24 mouse cellular contexts compared by ENCODE assay signal in the genomic region with DNA sequence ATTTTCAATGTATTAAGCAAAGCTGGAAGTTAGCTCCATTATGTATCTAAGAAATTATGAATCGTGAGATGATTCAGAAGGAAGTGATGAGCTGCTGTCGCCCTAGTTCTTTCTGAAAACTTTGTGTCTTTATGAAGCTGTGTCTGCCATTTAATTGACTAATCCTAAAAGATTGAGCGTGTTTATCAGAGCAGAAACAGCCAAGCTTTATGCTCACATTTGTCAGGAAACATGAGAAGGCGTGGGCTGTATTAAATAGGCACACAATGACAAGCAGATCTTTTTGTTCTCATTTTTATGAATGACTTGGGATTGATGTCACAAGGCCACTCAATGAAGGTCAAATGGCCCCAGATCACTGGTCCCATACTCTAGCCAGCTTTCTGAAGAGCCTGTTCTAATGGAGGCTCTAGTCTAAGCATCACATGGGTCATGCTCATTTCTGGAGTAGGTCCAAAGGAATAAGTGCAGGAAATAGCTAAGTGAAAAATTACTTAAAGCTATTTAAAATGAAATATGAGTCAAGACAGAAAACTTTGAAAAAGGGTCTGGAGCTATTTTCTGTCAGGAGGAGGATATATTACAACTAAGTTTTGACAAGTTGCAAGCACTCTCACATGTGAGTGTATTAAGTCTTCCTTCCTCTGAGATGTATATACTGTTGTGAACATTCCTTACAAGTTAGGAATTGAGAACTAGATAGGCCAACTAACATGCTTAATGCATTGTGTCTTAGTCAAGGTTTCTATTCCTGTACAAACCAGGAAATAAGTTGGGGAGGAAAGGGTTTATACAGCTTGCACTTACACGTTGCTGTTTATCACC. TPM values are rescaled to one million over a fixed set of nuclear protein-coding genes. Genes with fewer than 3 reads are reported as not detected.
A peak's percentile ranks its signal among the peaks of the same experiment; 100 is the strongest.
DNase-seq lines count a peak whose midpoint lies in the region; ATAC-seq and TF ChIP-seq lines count a peak whose summit lies in the region.
"Had no signal": no experiment of that assay in that cellular context is flagged by ENCODE, and none has a peak within 500 bp of the region (broad histone marks: within the 10 kb centered on the region; RNA-seq: fewer than 3 reads in every experiment).

No protein-coding gene starts in this region.

- no peak for TF ChIP-seq CTCF in kidney, postnatal 0 days (IDR thresholded peaks at IDR 0.05; ENCODE audit: low read depth)

- no peak overlapping the region for H3K4me2 ChIP-seq in kidney, postnatal 0 days (ENCODE audit: low read length)
- no peak overlapping the region for H3K4me2 ChIP-seq in intestine, embryonic 15.5 days (replicated peaks)
- no peak overlapping the region for H3K4me2 ChIP-seq in stomach, embryonic 16.5 days (ENCODE audit: low read depth, low read length)
- H3K4me2 ChIP-seq: forebrain, embryonic 12.5 days; hindbrain, embryonic 14.5 days; midbrain, embryonic 12.5 days had no signal

- WGBS in kidney, postnatal 0 days, result 52% methylated on average over 5 of the region's 5 CpGs
- 60% methylated on average over 5 of the region's 5 CpGs for WGBS in intestine, embryonic 15.5 days
- WGBS in stomach, embryonic 16.5 days, result 44% methylated on average over 5 of the region's 5 CpGs

- H3K27me3 ChIP-seq in kidney, postnatal 0 days (ENCODE audit: insufficient read depth, low read length), result no peaks in the 10 kb centered on the region
- H3K27me3 ChIP-seq in intestine, embryonic 15.5 days (replicated peaks), result no peaks in the 10 kb centered on the region
- no peaks in the 10 kb centered on the region for H3K27me3 ChIP-seq in stomach, embryonic 16.5 days (ENCODE audit: control insufficient read depth, insufficient read depth, low read length)
- H3K27me3 ChIP-seq: forebrain, embryonic 12.5 days; midbrain, embryonic 12.5 days had no signal

- DNase-seq in embryo, embryonic 11 days, result peak; percentile 8
- DNase-seq in embryo, embryonic 10.5 days (ENCODE audit: low spot score), result no peak
- peak; percentile 81 for DNase-seq in kidney, postnatal 0 days (ENCODE audit: low spot score)
- DNase-seq in kidney, postnatal 25 days, result no peak
- DNase-seq in right cerebral cortex, adult 2 months (ENCODE audit: low spot score in 2 of 2), result no peak
- DNase-seq: adrenal gland, postnatal 14 days; cerebellum, adult 8-10 months; cerebellum, postnatal 36 days; gastrocnemius, adult 2 months; heart, postnatal 4 days; liver; lung, postnatal 10 days had no signal

- no peaks in the 10 kb centered on the region for H3K36me3 ChIP-seq in kidney, postnatal 0 days (ENCODE audit: insufficient read depth, low read length)
- no peaks in the 10 kb centered on the region for H3K36me3 ChIP-seq in intestine, embryonic 15.5 days
- H3K36me3 ChIP-seq in stomach, embryonic 16.5 days (ENCODE audit: control insufficient read depth, insufficient read depth, low read length), result no peaks in the 10 kb centered on the region
- H3K36me3 ChIP-seq: forebrain, embryonic 12.5 days; heart, embryonic 10.5 days; limb, embryonic 10.5 days; midbrain, embryonic 12.5 days had no signal

- H3K27ac ChIP-seq in kidney, postnatal 0 days, result 0 out of 2 replicates have a peak overlapping the region, but pooled peaks have one; percentile 10
- no peak overlapping the region for H3K27ac ChIP-seq in intestine, embryonic 15.5 days
- no peak overlapping the region; the same call in 1 of the 2 replicates for H3K27ac ChIP-seq in stomach, embryonic 16.5 days (ENCODE audit: low read length)
- H3K27ac ChIP-seq: forebrain, embryonic 12.5 days; gastrocnemius, adult 2 months; heart, embryonic 10.5 days; hindbrain, embryonic 14.5 days; left cerebral cortex, adult 2 months; limb, embryonic 10.5 days; midbrain, embryonic 12.5 days had no signal

- H3K4me3 ChIP-seq in kidney, postnatal 0 days (replicated peaks; ENCODE audit: low read depth, low read length), result no peak overlapping the region
- H3K4me3 ChIP-seq in intestine, embryonic 15.5 days (replicated peaks), result no peak overlapping the region
- no peak overlapping the region for H3K4me3 ChIP-seq in stomach, embryonic 16.5 days (replicated peaks; ENCODE audit: low read length)
- H3K4me3 ChIP-seq: erythroblast, embryonic 14.5 days; forebrain, embryonic 12.5 days; gastrocnemius, adult 2 months; heart, embryonic 10.5 days; left cerebral cortex, adult 2 months; limb, embryonic 10.5 days; midbrain, embryonic 12.5 days had no signal

- H3K9ac ChIP-seq in kidney, postnatal 0 days (ENCODE audit: low read depth, low read length), result no peak overlapping the region
- no peak overlapping the region for H3K9ac ChIP-seq in intestine, embryonic 15.5 days
- no peak overlapping the region for H3K9ac ChIP-seq in stomach, embryonic 16.5 days (ENCODE audit: low read length)
- H3K9ac ChIP-seq: forebrain, embryonic 12.5 days; hindbrain, embryonic 14.5 days; midbrain, embryonic 12.5 days had no signal

- H3K4me1 ChIP-seq in kidney, postnatal 0 days (replicated peaks; ENCODE audit: insufficient read depth, low read length), result no peaks in the 10 kb centered on the region
- H3K4me1 ChIP-seq in intestine, embryonic 15.5 days (replicated peaks), result no peaks in the 10 kb centered on the region
- no peaks in the 10 kb centered on the region for H3K4me1 ChIP-seq in stomach, embryonic 16.5 days (ENCODE audit: control insufficient read depth, insufficient read depth, low read length)
- H3K4me1 ChIP-seq: forebrain, embryonic 12.5 days; heart, embryonic 10.5 days; limb, embryonic 10.5 days had no signal

- no peaks in the 10 kb centered on the region for H3K9me3 ChIP-seq in kidney, postnatal 0 days (replicated peaks; ENCODE audit: low read length)
- no peaks in the 10 kb centered on the region for H3K9me3 ChIP-seq in intestine, embryonic 15.5 days
- no peaks in the 10 kb centered on the region for H3K9me3 ChIP-seq in stomach, embryonic 16.5 days (replicated peaks; ENCODE audit: control insufficient read depth, low read length)
- H3K9me3 ChIP-seq: forebrain, embryonic 12.5 days; heart, embryonic 10.5 days; limb, embryonic 10.5 days; midbrain, embryonic 12.5 days had no signal

- peak; percentile 61; the same call in 1 of the 2 replicates for ATAC-seq in kidney, postnatal 0 days (replicated peaks; ENCODE audit: low FRiP score, low read depth)
- ATAC-seq in intestine, embryonic 15.5 days, result peak; percentile 63; the same call in 1 of the 2 replicates
- peak; percentile 72; the same call in 1 of the 2 replicates for ATAC-seq in stomach, embryonic 16.5 days (ENCODE audit: insufficient read depth, low FRiP score)
- no peak for ATAC-seq in megakaryocyte, adult 5-6 weeks (ENCODE audit: poor library complexity, severe bottlenecking)
- ATAC-seq: inflammation-experienced regulatory T-cells, adult 6 months had no signal

RNA-seq across cellular contexts. Expression of gene Fap, which starts 11.0 kb away (rescaled TPM):
- 5.5 and 6.1 TPM in 2 replicates for polyA plus RNA-seq in kidney, postnatal 0 days (2015; fragmentation: Nextera tagmentation; extraction: Ambion mirVana)
- 11.9 and 12.4 TPM in 2 replicates for polyA plus RNA-seq in intestine, embryonic 15.5 days (2015; fragmentation: Nextera tagmentation; extraction: Ambion mirVana)
- 17.1 and 18.4 TPM in 2 replicates for polyA plus RNA-seq in stomach, embryonic 16.5 days (2015; fragmentation: Nextera tagmentation; extraction: Ambion mirVana)
- 1.9 and 3.4 TPM in 2 replicates for total RNA-seq in megakaryocyte, adult 5-6 weeks (2015)
- 0.33 and 1.1 TPM in 2 replicates for total RNA-seq in megakaryocyte, adult 5-6 weeks (2017)
- polyA plus RNA-seq: erythroblast, embryonic 14.5 days; testis, adult 2 months had no signal

Comparison
In these comparisons a context has a peak if more than half of its experiments do, and no peak if none do; other contexts are left out.
1. DNase-seq: peak in embryo, embryonic 11 days (single experiment) and kidney, postnatal 0 days (single experiment); none in embryo, embryonic 10.5 days (single experiment), kidney, postnatal 25 days (0 of 2) and right cerebral cortex, adult 2 months (0 of 2).